Mouse (Mus musculus): ENCODE data around the gene Usp6nl.

- TF ChIP-seq CTCF (IDR thresholded peaks at IDR 0.05; ENCODE audit: extremely low read depth, insufficient read length, insufficient replicate concordance, low read depth, low read length) (no peak), POLR2A (IDR thresholded peaks at IDR 0.05; ENCODE audit: low read depth, low read length) (no peak)
Observed at GRCm38 (mm10) chr2:6471110-6471611, 148.7 kb downstream of the Usp6nl start.
